Mouse (Mus musculus) intestine, embryonic 16.5 days (tissue): ENCODE measurements around the gene Timm17b. TPM values are rescaled to one million over a fixed set of nuclear protein-coding genes. Genes with fewer than 3 reads are reported as not detected.

Experiments used
- ATAC-seq: fragments of 200-750 bp; cut with Nextera tagmentation; 2 replicates; pipeline ENCODE4 v1.8.0; 2017; ENCODE audit warnings: moderate TSS enrichment, moderate library complexity
- H3K27ac ChIP-seq: fragments of 300-500 bp; sonication (generic); 2 replicates; pipeline ENCODE4 v1.5.1; 2014; ENCODE audit warnings: mild to moderate bottlenecking, low read length
- H3K27me3 ChIP-seq: fragments of 300-500 bp; sonication (generic); replicated peaks from 2 replicates; pipeline ENCODE4 v1.6.1; 2014; ENCODE audit warnings: low read length, control low read depth, mixed read lengths; ENCODE audit not compliant: control insufficient read depth, insufficient read depth
- H3K36me3 ChIP-seq: fragments of 300-500 bp; sonication (generic); 2 replicates; pipeline ENCODE4 v1.6.1; 2014; ENCODE audit warnings: low read length, control low read depth; ENCODE audit not compliant: control insufficient read depth, insufficient read depth
- H3K4me1 ChIP-seq: fragments of 300-500 bp; sonication (generic); 2 replicates; pipeline ENCODE4 v1.6.1; 2014; ENCODE audit warnings: low read length, control low read depth, mixed read lengths; ENCODE audit not compliant: control insufficient read depth, insufficient read depth
- H3K4me2 ChIP-seq: fragments of 300-500 bp; sonication (generic); 2 replicates; pipeline ENCODE4 v1.6.1; 2014; ENCODE audit warnings: low read depth, low read length, control low read depth
- H3K4me3 ChIP-seq: fragments of 300-500 bp; sonication (generic); 2 replicates; pipeline ENCODE4 v1.5.1; 2014; ENCODE audit warnings: mild to moderate bottlenecking, low read length
- H3K9ac ChIP-seq: fragments of 300-500 bp; sonication (generic); 2 replicates; pipeline ENCODE4 v1.6.1; 2014; ENCODE audit warnings: low read depth, low read length
- H3K9me3 ChIP-seq: fragments of 300-500 bp; sonication (generic); 2 replicates; pipeline ENCODE4 v1.6.1; 2016; ENCODE audit warnings: low read length, control low read depth; ENCODE audit not compliant: control insufficient read depth
- WGBS: fragments of 180-500 bp; shearing (Covaris S2); extraction: QIAGEN DNeasy Blood & Tissue Kit; methylation state at CpG from one replicate; pipeline ENCODE4 v1.1.7; 2014; 5-methylcytosine and 5-hydroxymethylcytosine counted together
- polyA plus RNA-seq: library from polyadenylated mRNA; unstranded; fragments of >200 nt; fragmentation: Nextera tagmentation; extraction: Ambion mirVana; gene quantifications from 2 replicates; pipeline ENCODE4 v1.2.1, GENCODE M21; 2015

Timm17b gene
- polyA plus RNA-seq = 132 and 141 TPM in 2 replicates

DNA sequence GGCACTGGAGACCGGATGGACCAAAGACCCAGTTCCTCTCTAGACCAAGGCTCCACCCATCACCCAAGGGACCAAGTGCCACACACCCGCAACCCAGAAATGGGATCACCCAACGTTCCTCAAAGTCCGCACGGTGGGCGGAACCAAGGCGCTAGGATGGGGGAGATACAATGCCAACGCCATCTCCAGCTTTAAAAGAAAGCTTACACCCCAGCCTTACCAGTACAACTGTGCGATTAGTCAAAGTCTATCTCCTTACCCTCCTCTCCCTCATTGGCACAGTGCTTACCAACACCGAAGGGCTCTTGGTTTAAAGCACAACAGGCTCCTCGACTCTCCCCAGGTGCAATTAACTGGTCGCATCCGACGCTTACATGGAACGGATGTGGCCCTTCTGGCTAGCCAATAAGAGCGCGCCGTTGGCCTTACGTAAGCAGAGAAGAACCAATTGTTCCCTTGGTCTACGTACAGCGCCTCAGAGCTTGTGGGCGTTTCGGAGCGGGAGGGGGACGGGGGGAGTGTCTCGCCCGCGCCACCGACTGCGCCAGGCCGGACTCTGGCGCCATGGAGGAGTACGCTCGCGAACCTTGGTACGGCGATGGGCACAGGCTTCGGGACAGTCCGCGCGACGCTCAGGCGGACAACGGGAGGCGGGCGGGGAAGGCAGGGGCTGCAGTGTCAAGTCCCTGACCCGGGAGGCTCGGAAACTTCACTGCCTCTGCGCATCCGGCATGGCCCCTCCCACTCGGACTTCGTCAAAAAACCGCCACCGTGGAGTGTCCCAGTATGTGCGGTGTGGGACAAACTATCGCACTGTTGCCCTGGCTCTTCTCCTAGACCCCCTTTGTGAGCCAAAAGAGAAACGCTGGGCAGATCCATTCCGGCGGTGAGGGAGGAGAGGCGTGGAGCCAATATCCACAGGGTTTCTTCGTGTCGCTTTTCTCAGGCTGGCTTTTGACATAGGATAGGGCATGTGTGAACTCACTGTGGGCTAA is at the start of gene Timm17b, which contains the start of gene Pqbp1:
Timm17b (plus strand) TSS at position 478 of the 995 bp plus-strand sequence.
Pqbp1 (minus strand) TSS at position 390 of the 995 bp plus-strand sequence.
- H3K4me2 ChIP-seq = peak within 1 kb of the TSS; percentile 58
- H3K9me3 ChIP-seq = no peaks in the 10 kb centered on the region
- H3K27me3 ChIP-seq = no peaks in the 10 kb centered on the region
- peak within 1 kb of the TSS; percentile 63 for H3K4me3 ChIP-seq
- WGBS = 13% methylated on average over 62 of the region's 62 CpGs
- H3K4me1 ChIP-seq = peaks cover 2% of the 10 kb centered on the region; the same call in 1 of the 2 replicates
- H3K9ac ChIP-seq = peak within 1 kb of the TSS; percentile 72
- peak within 1 kb of the TSS; percentile 83 for H3K27ac ChIP-seq
- peak; percentile 100 for ATAC-seq
- H3K36me3 ChIP-seq = no peaks in the 10 kb centered on the region

DNA sequence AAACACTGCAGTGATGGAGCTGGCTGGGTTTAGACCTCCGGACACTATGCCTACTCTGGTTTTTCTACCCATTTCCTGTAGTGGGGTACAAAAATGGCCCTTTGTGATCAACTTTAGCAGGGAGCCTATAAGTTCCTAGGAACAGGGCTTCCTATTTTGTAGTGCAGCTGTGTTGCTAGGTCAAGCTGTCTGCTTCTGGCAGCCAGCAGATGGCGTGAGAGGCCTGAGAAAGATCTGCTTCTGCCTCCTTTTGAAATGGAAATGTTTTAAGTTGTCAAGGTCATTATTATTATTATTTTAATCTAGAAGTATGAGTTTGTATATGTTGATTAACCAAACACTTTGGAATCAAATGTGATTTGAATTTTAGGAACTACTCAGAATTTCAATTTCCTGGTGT is 44.6 kb upstream of the Timm17b start:
- Histone ChIP-seq H3K4me2 (no peak overlapping the region), H3K27me3 (no peaks in the 10 kb centered on the region), H3K4me1 (no peaks in the 10 kb centered on the region), H3K9ac (no peak overlapping the region), H3K4me3 (no peak overlapping the region), H3K36me3 (0 out of 2 replicates have a peak, but pooled peaks cover 4% of the 10 kb centered on the region), H3K27ac (no peak overlapping the region), H3K9me3 (no peaks in the 10 kb centered on the region)
- 38% methylated on average over 2 of the region's 2 CpGs for WGBS
- ATAC-seq = no peak

- Histone ChIP-seq H3K4me3 (no peak overlapping the region), H3K4me1 (no peaks in the 10 kb centered on the region)
Measured at GRCm38 (mm10) chrX:7859191-7859753, 39.9 kb upstream of the Timm17b start.

DNA sequence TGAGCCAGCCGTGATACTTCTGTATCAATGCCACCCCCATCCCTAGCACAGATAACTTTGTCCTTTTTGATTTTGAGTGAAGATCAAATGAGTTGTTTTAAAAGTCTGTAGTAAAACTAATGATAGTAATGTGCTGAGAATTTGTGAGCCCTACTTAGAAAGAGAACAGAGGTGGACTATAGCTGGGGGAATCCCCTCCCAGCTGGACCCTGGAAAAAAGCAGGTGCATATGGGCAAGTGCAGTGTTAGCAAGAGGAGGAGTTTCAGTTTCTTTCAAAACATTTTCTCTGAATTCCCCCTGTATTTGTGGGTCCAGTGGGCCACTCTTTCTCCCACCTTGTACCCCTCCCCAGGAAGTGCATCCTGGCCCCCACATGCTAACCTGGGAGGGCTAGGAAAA is 36.0 kb upstream of the Timm17b start:
- H3K27me3 ChIP-seq = no peaks in the 10 kb centered on the region
- H3K4me3 ChIP-seq = no peak overlapping the region
- ATAC-seq = no peak
- H3K9ac ChIP-seq = no peak overlapping the region
- no peaks in the 10 kb centered on the region for H3K9me3 ChIP-seq
- H3K4me1 ChIP-seq = no peaks in the 10 kb centered on the region
- H3K4me2 ChIP-seq = no peak overlapping the region
- H3K27ac ChIP-seq = no peak overlapping the region
- no peaks in the 10 kb centered on the region for H3K36me3 ChIP-seq
- WGBS = 70% methylated on average over 1 of the region's 1 CpGs

More at GRCm38 (mm10) chrX:7859191-7859753, 39.9 kb upstream of the Timm17b start:
- Histone ChIP-seq H3K36me3 (no peaks in the 10 kb centered on the region), H3K9me3 (no peaks in the 10 kb centered on the region), H3K27ac (no peak overlapping the region), H3K27me3 (no peaks in the 10 kb centered on the region), H3K4me2 (no peak overlapping the region), H3K9ac (no peak overlapping the region)
- ATAC-seq = peak; percentile 64
- 80% methylated on average over 3 of the region's 3 CpGs for WGBS

- no peak overlapping the region for H3K27ac ChIP-seq
- no peak overlapping the region for H3K9ac ChIP-seq
- H3K4me2 ChIP-seq = no peak overlapping the region
- H3K4me1 ChIP-seq = no peaks in the 10 kb centered on the region
- no peaks in the 10 kb centered on the region for H3K27me3 ChIP-seq
- WGBS = 63% methylated on average over 3 of the region's 3 CpGs
- H3K9me3 ChIP-seq = no peaks in the 10 kb centered on the region
- no peaks in the 10 kb centered on the region for H3K36me3 ChIP-seq
- ATAC-seq = no peak
- no peak overlapping the region for H3K4me3 ChIP-seq
Measured at GRCm38 (mm10) chrX:7864551-7864950, 34.6 kb upstream of the Timm17b start.

- Histone ChIP-seq H3K9ac (no peak overlapping the region), H3K36me3 (no peaks in the 10 kb centered on the region), H3K4me1 (no peaks in the 10 kb centered on the region), H3K27ac (no peak overlapping the region), H3K4me2 (no peak overlapping the region), H3K4me3 (no peak overlapping the region), H3K27me3 (no peaks in the 10 kb centered on the region), H3K9me3 (no peaks in the 10 kb centered on the region)
- 66% methylated on average over 2 of the region's 2 CpGs for WGBS
- ATAC-seq = no peak
Measured at GRCm38 (mm10) chrX:7865343-7865742, 33.8 kb upstream of the Timm17b start.

- no peak overlapping the region for H3K4me2 ChIP-seq
- no peaks in the 10 kb centered on the region for H3K27me3 ChIP-seq
- H3K9me3 ChIP-seq = no peaks in the 10 kb centered on the region
- no peak overlapping the region for H3K27ac ChIP-seq
- H3K9ac ChIP-seq = no peak overlapping the region
- no peaks in the 10 kb centered on the region for H3K36me3 ChIP-seq
- H3K4me3 ChIP-seq = no peak overlapping the region
- no peaks in the 10 kb centered on the region for H3K4me1 ChIP-seq
- 65% methylated on average over 2 of the region's 2 CpGs for WGBS
- ATAC-seq = no peak
Measured at GRCm38 (mm10) chrX:7865786-7866185, 33.4 kb upstream of the Timm17b start.

DNA sequence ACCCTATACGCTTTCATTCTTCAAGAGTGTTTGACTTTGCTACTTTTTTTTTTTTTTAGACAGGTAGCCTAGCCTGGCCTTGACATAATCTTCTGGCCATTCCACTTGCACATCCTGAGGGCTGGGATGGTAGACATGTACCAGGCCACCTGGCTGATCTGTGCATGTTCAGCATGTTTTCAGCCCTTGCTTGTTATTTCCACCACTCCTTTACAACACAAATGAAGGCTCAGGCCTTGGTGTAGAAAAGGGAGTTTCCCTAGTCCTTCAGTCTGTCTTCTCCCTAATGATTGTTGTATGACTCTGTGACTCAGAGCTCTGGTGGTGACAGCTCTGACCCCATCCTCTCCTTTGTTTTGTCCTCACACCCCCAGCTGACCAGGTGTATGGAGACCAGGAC is 32.0 kb upstream of the Timm17b start:
- H3K27me3 ChIP-seq = no peaks in the 10 kb centered on the region
- no peak overlapping the region for H3K9ac ChIP-seq
- no peaks in the 10 kb centered on the region for H3K9me3 ChIP-seq
- H3K4me1 ChIP-seq = no peaks in the 10 kb centered on the region
- no peak for ATAC-seq
- WGBS = 100% methylated on average over 1 of the region's 1 CpGs
- H3K27ac ChIP-seq = no peak overlapping the region
- no peak overlapping the region for H3K4me2 ChIP-seq
- H3K36me3 ChIP-seq = no peaks in the 10 kb centered on the region
- no peak overlapping the region for H3K4me3 ChIP-seq

DNA sequence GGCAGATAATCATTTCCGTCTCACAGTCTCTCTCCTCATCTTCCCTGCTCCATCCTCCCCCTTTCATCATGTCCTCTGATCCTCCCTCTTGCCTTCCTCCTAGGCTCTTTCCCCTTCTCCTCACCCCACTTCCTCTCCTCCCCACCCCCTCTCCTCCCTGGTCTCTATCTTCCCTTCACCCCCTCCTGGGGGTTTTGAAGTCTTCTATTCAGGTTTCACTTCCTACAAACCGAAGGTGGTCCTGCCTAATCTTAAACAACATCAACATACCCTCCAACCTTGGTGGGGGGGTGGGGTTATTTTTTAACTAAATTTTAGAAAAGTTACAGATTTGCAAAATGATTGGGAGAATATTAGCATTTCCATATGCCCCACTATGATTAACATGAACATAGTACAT is 30.7 kb upstream of the Timm17b start:
- H3K27me3 ChIP-seq = no peaks in the 10 kb centered on the region
- H3K9ac ChIP-seq = no peak overlapping the region
- H3K36me3 ChIP-seq = no peaks in the 10 kb centered on the region
- no peak overlapping the region for H3K4me2 ChIP-seq
- no peak for ATAC-seq
- 55% methylated on average over 2 of the region's 2 CpGs for WGBS
- no peak overlapping the region for H3K27ac ChIP-seq
- H3K4me3 ChIP-seq = no peak overlapping the region
- no peaks in the 10 kb centered on the region for H3K9me3 ChIP-seq
- no peaks in the 10 kb centered on the region for H3K4me1 ChIP-seq
